Mouse (Mus musculus) intestine, embryonic 16.5 days (tissue): Measurements from ENCODE around the gene Islr. TPM values are rescaled to one million over a fixed set of nuclear protein-coding genes. Genes with fewer than 3 reads are reported as not detected.
A peak's percentile ranks its signal among the peaks of the same experiment; 100 is the strongest.

ENCODE experiments used
- ATAC-seq: fragments of 200-750 bp; cut with Nextera tagmentation; 2 replicates; pipeline ENCODE4 v1.8.0; 2017; ENCODE audit warnings: moderate TSS enrichment, moderate library complexity
- H3K27ac ChIP-seq: fragments of 300-500 bp; sonication (generic); 2 replicates; pipeline ENCODE4 v1.5.1; 2014; ENCODE audit warnings: mild to moderate bottlenecking, low read length
- H3K27me3 ChIP-seq: fragments of 300-500 bp; sonication (generic); replicated peaks from 2 replicates; pipeline ENCODE4 v1.6.1; 2014; ENCODE audit warnings: low read length, control low read depth, mixed read lengths; ENCODE audit not compliant: control insufficient read depth, insufficient read depth
- H3K36me3 ChIP-seq: fragments of 300-500 bp; sonication (generic); 2 replicates; pipeline ENCODE4 v1.6.1; 2014; ENCODE audit warnings: low read length, control low read depth; ENCODE audit not compliant: control insufficient read depth, insufficient read depth
- H3K4me1 ChIP-seq: fragments of 300-500 bp; sonication (generic); 2 replicates; pipeline ENCODE4 v1.6.1; 2014; ENCODE audit warnings: low read length, control low read depth, mixed read lengths; ENCODE audit not compliant: control insufficient read depth, insufficient read depth
- H3K4me2 ChIP-seq: fragments of 300-500 bp; sonication (generic); 2 replicates; pipeline ENCODE4 v1.6.1; 2014; ENCODE audit warnings: low read depth, low read length, control low read depth
- H3K4me3 ChIP-seq: fragments of 300-500 bp; sonication (generic); 2 replicates; pipeline ENCODE4 v1.5.1; 2014; ENCODE audit warnings: mild to moderate bottlenecking, low read length
- H3K9ac ChIP-seq: fragments of 300-500 bp; sonication (generic); 2 replicates; pipeline ENCODE4 v1.6.1; 2014; ENCODE audit warnings: low read depth, low read length
- H3K9me3 ChIP-seq: fragments of 300-500 bp; sonication (generic); 2 replicates; pipeline ENCODE4 v1.6.1; 2016; ENCODE audit warnings: low read length, control low read depth; ENCODE audit not compliant: control insufficient read depth
- WGBS: fragments of 180-500 bp; shearing (Covaris S2); extraction: QIAGEN DNeasy Blood & Tissue Kit; methylation state at CpG from one replicate; pipeline ENCODE4 v1.1.7; 2014; 5-methylcytosine and 5-hydroxymethylcytosine counted together
- polyA plus RNA-seq: library from polyadenylated mRNA; unstranded; fragments of >200 nt; fragmentation: Nextera tagmentation; extraction: Ambion mirVana; gene quantifications from 2 replicates; pipeline ENCODE4 v1.2.1, GENCODE M21; 2015

Gene Islr
- polyA plus RNA-seq, 1 experiment from 2014 or later, result 77.5 TPM

GRCm38 (mm10) chr9:58130909-58131308 is 73.2 kb downstream of the Islr start:
- H3K9me3 ChIP-seq, result no peaks in the 10 kb centered on the region
- ATAC-seq, result no peak
- H3K4me1 ChIP-seq, result peaks cover 23% of the 10 kb centered on the region
- no peaks in the 10 kb centered on the region for H3K36me3 ChIP-seq
- no peaks in the 10 kb centered on the region for H3K27me3 ChIP-seq
- WGBS, result 51% methylated on average over 3 of the region's 3 CpGs
- H3K27ac ChIP-seq, result no peak overlapping the region
- H3K4me3 ChIP-seq, result no peak overlapping the region
- no peak overlapping the region for H3K4me2 ChIP-seq
- H3K9ac ChIP-seq, result no peak overlapping the region

GRCm38 (mm10) chr9:58129508-58129907 is 74.6 kb downstream of the Islr start:
- WGBS, result 43% methylated on average over 8 of the region's 8 CpGs
- H3K36me3 ChIP-seq, result no peaks in the 10 kb centered on the region
- no peaks in the 10 kb centered on the region for H3K9me3 ChIP-seq
- no peak overlapping the region for H3K9ac ChIP-seq
- H3K4me3 ChIP-seq, result no peak overlapping the region
- peaks cover 33% of the 10 kb centered on the region for H3K4me1 ChIP-seq
- H3K27me3 ChIP-seq, result no peaks in the 10 kb centered on the region
- H3K4me2 ChIP-seq, result no peak overlapping the region
- no peak for ATAC-seq
- no peak overlapping the region for H3K27ac ChIP-seq

GRCm38 (mm10) chr9:58128926-58129413 is 75.1 kb downstream of the Islr start:
- Histone ChIP-seq H3K27me3 (no peaks in the 10 kb centered on the region), H3K9ac (no peak overlapping the region), H3K9me3 (no peaks in the 10 kb centered on the region), H3K36me3 (no peaks in the 10 kb centered on the region), H3K4me3 (no peak overlapping the region), H3K4me2 (no peak overlapping the region), H3K27ac (no peak overlapping the region), H3K4me1 (peaks cover 30% of the 10 kb centered on the region)
- ATAC-seq, result no peak
- 23% methylated on average over 13 of the region's 13 CpGs for WGBS

GRCm38 (mm10) chr9:58125811-58126210 is 78.3 kb downstream of the Islr start:
- no peak overlapping the region for H3K4me2 ChIP-seq
- no peaks in the 10 kb centered on the region for H3K27me3 ChIP-seq
- H3K4me1 ChIP-seq, result peaks cover 26% of the 10 kb centered on the region
- H3K9ac ChIP-seq, result no peak overlapping the region
- no peak overlapping the region for H3K4me3 ChIP-seq
- H3K36me3 ChIP-seq, result no peaks in the 10 kb centered on the region
- WGBS, result 31% methylated on average over 4 of the region's 4 CpGs
- H3K27ac ChIP-seq, result no peak overlapping the region
- ATAC-seq, result no peak
- no peaks in the 10 kb centered on the region for H3K9me3 ChIP-seq

GRCm38 (mm10) chr9:58125085-58125484 is 79.0 kb downstream of the Islr start:
- no peak overlapping the region for H3K4me3 ChIP-seq
- no peaks in the 10 kb centered on the region for H3K36me3 ChIP-seq
- peaks cover 26% of the 10 kb centered on the region for H3K4me1 ChIP-seq
- no peaks in the 10 kb centered on the region for H3K9me3 ChIP-seq
- WGBS, result 43% methylated on average over 3 of the region's 3 CpGs
- ATAC-seq, result peak; percentile 72
- no peak overlapping the region for H3K27ac ChIP-seq
- H3K4me2 ChIP-seq, result no peak overlapping the region
- H3K27me3 ChIP-seq, result no peaks in the 10 kb centered on the region
- no peak overlapping the region for H3K9ac ChIP-seq

GRCm38 (mm10) chr9:58118671-58119070 is 85.4 kb downstream of the Islr start, which contains the start of gene Ccdc33:
Gene Ccdc33 (minus strand): TSS chr9:58118823.
- no peak within 1 kb of the TSS for H3K4me3 ChIP-seq
- no peaks in the 10 kb centered on the region for H3K9me3 ChIP-seq
- 15% methylated on average over 2 of the region's 2 CpGs for WGBS
- no peak within 1 kb of the TSS for H3K9ac ChIP-seq
- no peak within 1 kb of the TSS for H3K27ac ChIP-seq
- no peak for ATAC-seq
- H3K4me2 ChIP-seq, result no peak within 1 kb of the TSS
- no peaks in the 10 kb centered on the region for H3K36me3 ChIP-seq
- H3K4me1 ChIP-seq, result peaks cover 23% of the 10 kb centered on the region
- 0 out of 2 replicates have a peak, but pooled peaks cover 5% of the 10 kb centered on the region for H3K27me3 ChIP-seq

GRCm38 (mm10) chr9:58116024-58116651 is 88.0 kb downstream of the Islr start:
- 0 out of 2 replicates have a peak, but pooled peaks cover 5% of the 10 kb centered on the region for H3K27me3 ChIP-seq
- 44% methylated on average over 7 of the region's 7 CpGs for WGBS
- H3K9me3 ChIP-seq, result no peaks in the 10 kb centered on the region
- peak overlapping the region; percentile 15; the same call in 1 of the 2 replicates for H3K4me2 ChIP-seq
- peak overlapping the region; percentile 77 for H3K27ac ChIP-seq
- H3K9ac ChIP-seq, result peak overlapping the region; percentile 46; the same call in 1 of the 2 replicates
- no peak overlapping the region for H3K4me3 ChIP-seq
- no peaks in the 10 kb centered on the region for H3K36me3 ChIP-seq
- ATAC-seq, result peak; percentile 75
- peaks cover 36% of the 10 kb centered on the region for H3K4me1 ChIP-seq

- whole genome bisulfite sequencing, result 42% methylated on average over 7 of the region's 7 CpGs
- ATAC-seq, result peak; percentile 54
- H3K9ac ChIP-seq, result peak overlapping the region; percentile 46; the same call in 1 of the 2 replicates
Observed at GRCm38 (mm10) chr9:58115297-58115925, 88.7 kb downstream of the Islr start.

GRCm38 (mm10) chr9:58114019-58114418 is 90.1 kb downstream of the Islr start:
- Histone ChIP-seq H3K36me3 (no peaks in the 10 kb centered on the region), H3K4me3 (no peak overlapping the region), H3K27ac (peak overlapping the region; percentile 52; the same call in 1 of the 2 replicates), H3K4me2 (peak overlapping the region; percentile 43), H3K4me1 (peaks cover 36% of the 10 kb centered on the region), H3K9ac (0 out of 2 replicates have a peak overlapping the region, but pooled peaks have one; percentile 7), H3K9me3 (no peaks in the 10 kb centered on the region), H3K27me3 (0 out of 2 replicates have a peak, but pooled peaks cover 5% of the 10 kb centered on the region)
- no peak for ATAC-seq
- 17% methylated on average over 9 of the region's 9 CpGs for whole genome bisulfite sequencing

More at GRCm38 (mm10) chr9:58115297-58115925, 88.7 kb downstream of the Islr start:
- Histone ChIP-seq H3K27me3 (0 out of 2 replicates have a peak, but pooled peaks cover 5% of the 10 kb centered on the region), H3K4me1 (peaks cover 36% of the 10 kb centered on the region), H3K4me3 (no peak overlapping the region), H3K27ac (peak overlapping the region; percentile 77), H3K9me3 (no peaks in the 10 kb centered on the region), H3K36me3 (no peaks in the 10 kb centered on the region), H3K4me2 (peak overlapping the region; percentile 15; the same call in 1 of the 2 replicates)
